ENCODE assay signal across 26 mouse cellular contexts in genomic region chr9:87850133-87850532, GRCm38 (mm10).
"Had no signal": no experiment of that assay in that cellular context is flagged by ENCODE, and none has a peak within 500 bp of the region (broad histone marks: within the 10 kb centered on the region; RNA-seq: fewer than 3 reads in every experiment).

No protein-coding gene starts in this region.

- H3K4me2 ChIP-seq: heart, embryonic 12.5 days; hindbrain, embryonic 12.5 days; hindbrain, embryonic 14.5 days; intestine, embryonic 15.5 days; limb, embryonic 13.5 days; limb, embryonic 15.5 days; liver, embryonic 12.5 days had no signal

- H3K27me3 ChIP-seq: hindbrain, embryonic 12.5 days; intestine, embryonic 15.5 days; limb, embryonic 15.5 days; liver, embryonic 12.5 days had no signal

- H3K9ac ChIP-seq: heart, embryonic 12.5 days; hindbrain, embryonic 12.5 days; hindbrain, embryonic 14.5 days; intestine, embryonic 15.5 days; limb, embryonic 13.5 days; limb, embryonic 15.5 days; liver, embryonic 12.5 days had no signal

- ATAC-seq: hindbrain, embryonic 16.5 days; inflammation-experienced regulatory T-cells, adult 6 months; intestine, embryonic 15.5 days; intestine, postnatal 0 days; liver, embryonic 12.5 days had no signal

- DNase-seq: gastrocnemius, adult 2 months; gastrocnemius, postnatal 10 days; gastrocnemius, postnatal 25 days; heart, adult 18-20 months; heart, postnatal 10 days; heart, postnatal 4 days; kidney, adult 18-20 months; kidney, adult 8-10 months; kidney, postnatal 14 days; kidney, postnatal 36 days; layer of hippocampus, adult 9-11 months; layer of hippocampus, postnatal 36 days; left cerebral cortex, postnatal 4 days had no signal

- H3K4me3 ChIP-seq: gastrocnemius, adult 2 months; heart, embryonic 10.5 days; heart, embryonic 12.5 days; hindbrain, embryonic 10.5 days; hindbrain, embryonic 12.5 days; intestine, embryonic 15.5 days; limb, embryonic 13.5 days; limb, embryonic 15.5 days; liver, embryonic 12.5 days had no signal

- H3K4me1 ChIP-seq: heart, embryonic 10.5 days; heart, embryonic 12.5 days; hindbrain, embryonic 12.5 days; intestine, embryonic 15.5 days; liver, embryonic 12.5 days had no signal

- H3K36me3 ChIP-seq: heart, embryonic 10.5 days; heart, embryonic 12.5 days; hindbrain, embryonic 10.5 days; hindbrain, embryonic 12.5 days; intestine, embryonic 15.5 days; limb, embryonic 13.5 days; limb, embryonic 15.5 days; liver, embryonic 12.5 days had no signal

- H3K27ac ChIP-seq: gastrocnemius, adult 2 months; heart, embryonic 10.5 days; hindbrain, embryonic 10.5 days; hindbrain, embryonic 12.5 days; hindbrain, embryonic 14.5 days; intestine, embryonic 15.5 days; kidney, postnatal 0 days; limb, embryonic 13.5 days; limb, embryonic 15.5 days; liver, embryonic 12.5 days had no signal

- H3K9me3 ChIP-seq: heart, embryonic 10.5 days; heart, embryonic 12.5 days; hindbrain, embryonic 10.5 days; hindbrain, embryonic 12.5 days; intestine, embryonic 15.5 days; limb, embryonic 13.5 days; limb, embryonic 15.5 days; liver, embryonic 12.5 days had no signal
